Mouse (Mus musculus): Measurements from ENCODE around the gene Zbed4.

DNA sequence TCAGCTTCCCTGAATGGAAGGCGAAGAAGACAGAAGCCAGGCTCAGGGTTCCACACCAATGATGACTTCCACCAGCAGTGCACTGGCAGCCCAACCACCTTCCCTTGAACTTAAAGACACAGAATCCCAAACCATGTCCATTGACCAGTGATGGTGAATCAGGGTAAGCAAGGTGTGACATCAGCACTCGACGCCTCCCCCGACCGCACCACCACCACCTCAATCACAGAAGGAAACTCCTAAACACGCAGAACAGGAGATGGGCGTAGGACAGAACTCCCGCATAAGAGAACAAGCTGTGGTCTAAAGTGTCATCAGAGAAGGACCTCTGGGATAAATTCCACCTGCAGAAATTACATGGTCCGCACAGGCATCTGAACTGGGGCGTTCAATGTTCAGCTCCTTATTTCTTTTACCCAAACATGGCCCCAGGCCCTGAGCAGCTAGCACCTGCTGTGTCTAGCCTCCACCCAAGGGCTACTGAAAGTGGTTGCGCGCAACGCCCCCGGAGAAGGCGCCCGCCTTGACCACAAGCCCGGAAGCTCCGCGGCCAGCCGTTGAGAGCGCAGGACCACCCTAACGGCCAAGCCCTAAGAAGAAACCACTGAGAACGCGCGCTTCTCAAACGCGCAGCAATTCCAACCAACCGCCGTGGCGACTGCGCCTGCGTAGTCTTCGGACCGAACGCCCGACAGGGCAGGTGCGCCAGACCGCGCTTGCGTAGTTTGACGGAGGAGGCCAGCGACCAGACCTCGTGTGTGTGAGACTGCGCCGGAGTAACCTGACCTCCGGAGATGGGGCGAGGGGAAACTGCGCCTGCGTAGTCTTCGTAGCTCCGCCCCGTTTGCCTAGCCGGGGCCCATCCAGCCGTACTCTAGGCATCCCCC lies 540 bp upstream of the Zbed4 start:
- TF ChIP-seq MAX (IDR thresholded peaks at IDR 0.05; ENCODE audit: low read length) (peak; percentile 84), POLR2A (IDR thresholded peaks at IDR 0.05; ENCODE audit: control insufficient read depth in 1 of 2, insufficient read depth in 1 of 2, low read depth in 1 of 2, low read length in 2 of 2, poor library complexity in 1 of 2) (peak; percentile 74 to 91), TCF12 (IDR thresholded peaks at IDR 0.05; ENCODE audit: low read depth, low read length) (peak; percentile 69; the same call in 1 of the 2 replicates), CTCF (IDR thresholded peaks at IDR 0.05 in 2 of 3, conservative IDR thresholded peaks at IDR 0.05 in 1 of 3; ENCODE audit: control insufficient read depth in 1 of 3, insufficient read depth in 1 of 3, low read depth in 2 of 3, low read length in 3 of 3, poor library complexity in 1 of 3, severe bottlenecking in 1 of 3) (no peak), E2F4 (IDR thresholded peaks at IDR 0.05; ENCODE audit: borderline replicate concordance, low read depth, low read length) (no peak; the same call in 1 of the 2 replicates), SIN3A (IDR thresholded peaks at IDR 0.05; ENCODE audit: low read length) (peak; percentile 89), TAL1 (IDR thresholded peaks at IDR 0.05; ENCODE audit: low read length) (no peak), RAD21 (IDR thresholded peaks at IDR 0.05; ENCODE audit: low read depth, low read length) (no peak), UBTF (IDR thresholded peaks at IDR 0.05; ENCODE audit: borderline replicate concordance, insufficient read depth, low read depth, low read length) (no peak)
